Mouse (Mus musculus): ENCODE data around the gene Slc35b2.

The Slc35b2 gene

DNA sequence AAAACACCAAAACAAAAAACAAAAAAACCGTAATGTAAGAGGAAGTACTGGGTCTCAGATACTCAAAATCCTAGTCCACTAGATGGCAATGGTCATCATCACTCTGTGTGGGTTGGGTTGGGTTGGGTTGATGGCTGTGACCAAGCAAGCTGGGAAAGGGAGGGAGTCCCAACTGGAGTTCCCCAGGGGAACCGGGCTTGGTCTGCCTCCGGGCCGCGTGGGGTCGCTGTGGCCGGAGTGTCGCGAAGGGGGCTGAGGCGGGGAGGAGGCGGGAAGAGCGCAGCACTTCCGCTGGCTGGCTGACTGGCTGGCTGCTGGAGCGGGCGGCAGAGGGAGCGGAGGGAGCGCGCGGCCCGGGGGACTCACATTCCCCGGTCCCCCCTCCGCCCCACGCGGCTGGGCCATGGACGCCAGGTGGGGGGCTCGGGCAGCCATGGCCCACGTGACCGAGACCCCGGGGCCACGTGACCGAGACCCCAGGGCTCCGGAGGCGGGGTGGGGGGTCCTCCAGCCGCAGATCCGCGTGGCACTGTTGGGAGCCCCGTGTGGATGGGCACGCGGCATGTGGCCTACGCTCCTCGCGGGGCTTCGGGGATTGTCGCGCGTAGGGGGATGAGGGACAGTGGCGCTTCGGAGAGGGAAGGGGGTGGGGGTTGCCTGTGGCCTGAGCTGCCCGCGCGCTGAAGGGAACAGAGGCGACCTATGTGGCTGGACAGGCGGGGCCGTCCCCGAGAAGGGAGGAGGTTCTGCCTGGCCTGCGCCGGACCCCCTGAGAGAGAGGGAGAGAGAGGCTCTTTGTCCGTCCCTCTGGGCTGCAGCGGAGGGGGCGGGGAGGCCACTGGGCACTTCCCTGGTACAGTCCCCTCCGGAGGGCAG, at the start of gene Slc35b2:
Slc35b2 (plus strand) TSS at position 220 of the 876 bp plus-strand sequence.
- peak; percentile 88 for DNase-seq

DNA sequence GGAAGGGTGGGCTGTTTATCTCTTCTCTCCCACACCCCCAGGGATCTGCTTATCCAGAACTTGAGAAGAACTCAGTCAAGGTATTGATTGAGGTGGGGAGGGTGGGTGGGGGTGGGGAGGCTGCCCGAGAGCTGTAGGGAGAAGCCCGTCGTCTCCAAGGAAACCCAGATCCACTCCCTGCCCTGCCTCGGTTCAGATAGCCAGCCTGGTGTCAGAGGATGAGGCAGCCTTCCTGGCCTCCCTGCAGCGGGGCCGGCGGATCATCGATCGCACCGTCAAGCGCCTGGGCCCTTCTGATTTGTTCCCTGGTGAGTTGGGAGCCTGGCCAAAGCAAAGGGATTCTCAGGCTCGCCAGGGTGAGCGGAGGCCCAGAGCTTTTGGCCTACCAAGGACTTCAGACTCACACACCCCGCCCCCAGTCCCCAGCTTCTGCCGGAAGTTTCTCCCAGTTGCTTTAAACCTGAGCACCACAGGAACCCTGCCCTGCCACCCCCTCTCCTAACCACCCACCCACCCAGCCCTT, 48.4 kb upstream of the Slc35b2 start:
- DNase-seq = peak; percentile 41

DNA sequence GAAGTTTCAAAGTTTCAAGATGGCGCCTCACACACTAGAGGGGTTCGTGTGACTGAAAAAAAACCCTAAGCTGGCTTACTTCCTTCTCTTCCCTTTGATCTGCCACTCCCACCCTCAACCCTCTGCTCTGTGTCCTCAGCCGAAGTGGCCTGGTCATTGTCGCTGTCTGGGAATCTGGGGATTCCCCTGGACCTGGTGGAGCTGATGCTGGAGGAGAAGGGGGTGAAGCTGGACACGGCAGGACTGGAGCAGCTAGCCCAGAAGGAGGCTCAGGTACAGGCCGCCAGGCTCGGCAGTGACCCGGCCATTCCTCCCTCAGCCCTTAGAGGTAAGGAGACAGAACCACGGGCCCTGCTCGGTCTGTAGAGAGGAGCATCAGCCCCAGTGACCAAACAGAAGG, 47.9 kb upstream of the Slc35b2 start:
- no peak for DNase-seq

DNA sequence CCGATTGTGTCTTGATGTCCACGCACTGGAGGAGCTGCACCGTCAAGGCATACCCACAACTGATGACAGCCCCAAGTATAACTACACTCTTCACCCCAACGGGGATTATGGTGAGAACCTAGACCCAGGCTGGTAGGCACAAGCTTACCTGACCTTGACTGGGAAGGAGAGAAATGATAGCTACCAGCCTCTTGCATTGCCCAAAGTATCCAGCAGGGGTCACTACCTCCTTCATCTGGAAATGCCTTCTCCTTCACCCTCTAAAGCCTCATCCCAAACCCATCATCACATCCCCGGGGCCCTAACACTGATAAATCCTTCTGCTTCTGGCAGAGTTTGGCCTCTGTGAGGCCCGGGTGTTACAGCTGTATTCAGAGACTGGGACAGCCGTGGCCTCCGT, 47.2 kb upstream of the Slc35b2 start:
- peak; percentile 70 for DNase-seq

DNA sequence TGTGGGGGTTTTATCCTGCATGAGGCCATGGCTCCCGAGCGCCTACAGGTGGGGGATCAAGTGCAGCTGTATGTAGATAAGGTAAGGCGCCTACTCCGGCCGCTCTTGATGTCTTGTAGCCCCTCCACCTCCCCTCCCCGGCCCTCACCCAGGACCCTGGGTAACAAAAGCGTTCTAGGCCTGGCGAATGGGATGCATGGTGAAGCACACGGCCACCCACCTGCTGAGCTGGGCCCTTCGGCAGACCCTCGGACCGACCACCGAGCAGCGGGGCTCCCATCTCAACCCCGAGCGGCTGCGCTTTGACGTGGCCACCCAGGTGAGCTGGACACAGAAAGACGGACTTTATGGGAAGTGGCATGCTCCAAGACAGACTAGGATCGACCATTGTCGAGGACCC, 46.5 kb upstream of the Slc35b2 start:
- DNase-seq = no peak

DNA sequence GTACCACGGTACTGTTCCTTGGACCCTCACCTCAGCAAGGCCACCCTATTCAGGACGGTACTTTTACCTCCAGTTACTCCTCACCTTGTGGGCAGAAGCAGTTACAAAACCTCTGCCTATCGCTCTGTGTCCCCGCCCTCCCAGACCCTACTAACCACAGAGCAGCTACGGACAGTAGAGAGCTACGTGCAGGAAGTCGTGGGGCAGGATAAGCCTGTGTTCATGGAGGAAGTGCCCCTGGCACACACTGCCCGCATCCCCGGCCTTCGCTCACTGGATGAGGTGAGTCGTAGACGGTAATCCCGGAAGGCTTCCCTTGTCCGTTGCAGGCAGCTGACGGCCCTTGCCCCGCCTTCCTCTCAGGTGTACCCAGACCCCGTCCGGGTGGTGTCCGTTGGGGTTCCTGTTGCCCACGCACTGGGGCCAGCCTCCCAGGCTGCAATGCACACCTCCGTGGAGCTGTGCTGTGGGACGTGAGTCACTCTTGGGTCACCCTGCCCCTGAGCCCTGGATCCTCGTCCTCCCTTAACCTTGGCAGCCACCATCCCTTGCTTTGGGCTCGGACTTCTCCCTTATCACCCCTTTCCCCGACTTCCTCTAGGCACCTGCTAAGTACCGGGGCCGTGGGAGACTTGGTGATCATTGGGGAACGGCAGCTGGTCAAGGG, 46.0 kb upstream of the Slc35b2 start:
- no peak for DNase-seq

DNA sequence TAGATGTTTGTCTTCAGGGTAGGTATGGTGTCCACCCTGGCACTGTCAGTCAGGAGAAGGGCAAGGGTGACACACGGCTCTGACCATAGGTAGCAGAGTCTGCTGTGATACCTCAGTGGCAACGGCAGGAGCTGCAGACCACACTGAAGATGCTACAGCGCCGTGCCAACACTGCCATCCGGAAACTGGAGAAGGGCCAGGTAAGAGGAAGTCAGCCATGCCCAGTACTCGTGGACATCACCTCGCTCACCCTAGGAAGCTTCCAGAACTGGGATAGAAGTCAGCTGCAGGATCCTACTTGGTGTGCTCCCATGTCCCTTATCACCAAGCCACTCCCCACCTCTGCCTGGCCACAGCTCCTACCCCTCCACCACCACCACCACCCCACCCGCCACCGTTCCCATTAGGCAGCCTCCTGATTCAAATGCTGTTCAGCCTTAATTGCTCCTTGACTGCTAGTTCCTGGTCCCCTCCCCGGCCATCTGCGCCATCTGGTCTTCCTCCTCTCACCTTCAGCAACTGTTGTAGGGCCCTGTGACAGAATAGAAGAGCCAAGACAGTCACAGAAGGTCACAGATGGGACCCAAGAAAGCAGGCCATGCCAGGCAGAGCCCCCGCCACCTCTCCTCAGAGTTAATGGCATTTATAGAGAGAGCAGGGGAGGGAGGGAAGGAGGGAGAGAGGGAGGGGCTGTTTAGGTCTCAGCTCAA, 44.8 kb upstream of the Slc35b2 start:
- no peak for DNase-seq

DNA sequence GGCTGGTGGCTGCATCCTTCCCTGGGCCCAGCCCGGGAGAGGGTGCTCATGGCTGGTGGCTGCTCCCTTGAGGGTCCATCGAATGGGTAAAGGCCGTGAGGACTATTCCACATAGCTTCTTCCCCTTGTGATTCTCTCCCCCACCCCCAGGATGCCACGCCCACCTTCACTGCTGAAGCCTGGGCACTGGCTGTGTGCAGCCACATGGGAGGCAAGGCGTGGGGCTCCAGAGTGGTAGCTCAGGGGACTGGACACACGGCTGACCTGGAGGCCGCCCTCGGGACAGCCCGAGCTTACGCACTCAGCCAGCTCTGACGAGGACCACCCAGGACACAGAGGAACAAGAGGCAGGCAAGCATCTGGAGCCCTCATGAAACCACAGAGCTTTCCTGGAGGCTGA, 43.5 kb upstream of the Slc35b2 start:
- no peak for DNase-seq

DNA sequence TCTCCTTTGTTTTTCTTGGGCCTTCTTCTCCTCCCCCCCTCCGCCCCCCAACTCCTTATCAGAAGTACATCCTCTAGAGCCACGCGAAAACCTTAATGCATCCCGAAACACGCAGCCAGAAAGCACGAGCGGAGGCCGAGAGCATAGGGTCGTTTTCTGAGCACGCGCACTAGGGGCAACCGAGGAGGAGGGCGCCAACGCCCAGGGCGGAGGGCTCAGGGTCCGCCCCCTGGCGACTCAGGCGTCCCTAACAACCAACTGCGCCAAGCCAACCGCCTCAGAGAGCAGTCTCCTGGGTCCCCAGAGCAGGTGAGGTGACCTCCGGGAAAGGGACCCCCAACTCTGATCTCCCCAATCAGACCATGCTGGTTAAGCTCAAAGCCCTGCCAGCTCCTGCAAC, 40.4 kb upstream of the Slc35b2 start, which contains the start of gene Tcte1:
Tcte1 (plus strand) TSS at position 172 of the 400 bp plus-strand sequence.
- DNase-seq = peak; percentile 51

DNA sequence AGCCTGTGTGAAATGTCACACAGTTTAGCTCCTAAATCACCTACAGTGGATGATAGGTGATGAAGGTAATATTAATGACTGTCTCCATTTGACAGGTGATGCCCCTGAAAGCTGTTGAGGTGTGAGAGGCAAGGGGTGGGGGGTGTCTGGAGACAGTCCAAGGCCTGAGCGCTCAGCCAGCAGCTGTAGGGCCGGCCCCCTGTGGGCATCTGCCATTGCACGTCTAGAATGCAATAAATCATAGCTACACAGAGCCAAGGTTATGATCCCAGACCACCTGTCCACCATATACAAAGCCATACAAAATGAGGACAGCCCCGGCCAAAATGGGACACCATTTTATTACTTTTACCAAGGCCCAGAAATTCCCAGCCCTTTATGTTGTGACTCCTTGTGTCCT, 38.7 kb upstream of the Slc35b2 start:
- no peak for DNase-seq

DNA sequence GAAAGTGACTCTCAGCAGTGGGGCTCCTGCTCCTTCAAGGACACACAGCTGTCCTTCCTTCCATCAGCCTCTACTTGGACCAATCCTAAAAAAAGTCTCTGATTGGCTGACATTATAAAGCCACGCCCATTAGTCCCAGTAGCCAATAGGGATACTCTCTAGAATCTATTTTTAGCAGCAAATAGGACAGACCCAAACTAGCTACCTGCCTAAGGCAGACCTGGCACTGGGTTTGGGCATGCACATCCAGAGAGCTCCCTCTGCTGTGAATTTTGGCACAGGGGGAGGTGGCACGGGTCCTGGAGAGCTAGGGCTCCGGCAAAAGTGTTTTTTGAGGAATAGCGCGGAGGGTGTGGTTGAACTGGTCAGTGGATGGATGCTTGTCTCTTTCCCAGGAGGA, 37.1 kb upstream of the Slc35b2 start:
- DNase-seq = no peak

DNA sequence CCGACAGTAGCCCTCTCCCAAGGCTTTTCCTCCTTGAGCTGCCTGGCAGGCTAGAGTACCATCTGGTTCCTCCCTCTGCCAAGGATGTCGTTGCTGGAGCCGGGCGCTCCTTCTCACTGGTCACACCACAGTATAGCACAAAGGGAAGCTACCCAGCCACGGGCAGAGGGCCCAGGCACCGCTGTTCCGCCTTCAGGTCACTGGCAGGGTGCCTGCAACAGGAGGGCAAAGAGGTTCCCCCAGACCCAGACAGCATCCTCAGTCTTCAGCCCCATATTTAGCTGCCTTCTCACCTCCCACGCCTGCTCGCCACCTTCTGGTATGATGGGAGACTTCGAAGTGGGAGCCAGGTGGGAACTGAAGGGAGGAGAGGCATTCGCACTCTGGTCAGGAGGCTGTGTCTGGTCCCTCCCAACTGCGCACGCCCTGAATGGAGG, 33.3 kb upstream of the Slc35b2 start:
- no peak for DNase-seq

DNA sequence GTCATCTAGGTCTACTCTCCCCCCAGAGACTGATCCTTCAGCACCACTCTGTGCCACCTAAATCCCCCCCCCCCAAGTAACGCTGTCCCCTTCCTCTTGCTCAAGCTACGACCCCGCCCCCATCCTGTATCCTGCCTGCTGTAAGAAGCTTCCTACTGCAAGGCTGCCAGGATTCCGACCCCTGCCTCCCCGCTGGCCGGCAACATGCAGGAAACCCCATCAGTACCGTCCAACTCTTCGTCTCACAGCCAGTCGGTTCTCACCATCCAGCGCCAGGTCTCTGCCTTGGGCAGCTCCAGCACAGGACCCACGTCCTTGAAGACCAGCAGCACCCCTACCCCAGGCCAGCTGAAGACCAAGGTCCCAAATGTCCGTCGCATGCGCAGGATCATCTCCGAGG, 30.8 kb upstream of the Slc35b2 start:
- no peak for DNase-seq

DNA sequence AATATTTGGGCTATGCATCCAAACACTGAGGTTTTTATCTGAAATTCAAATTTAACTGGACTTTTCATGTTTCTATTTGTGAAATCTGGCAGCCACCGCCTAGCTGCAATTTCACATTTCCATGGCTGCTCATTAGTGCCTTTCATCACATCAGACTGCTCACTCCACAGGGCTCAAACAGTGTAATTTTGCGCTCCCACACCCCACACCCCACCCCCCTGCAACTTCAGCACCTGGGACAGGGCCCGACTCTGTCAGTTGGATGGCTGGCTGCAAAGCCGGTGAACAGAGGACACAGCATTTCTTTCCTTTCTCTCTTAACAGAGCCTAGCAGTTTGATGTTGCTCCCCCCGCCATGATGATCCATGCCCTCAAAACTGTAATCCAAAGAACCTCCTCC, 27.4 kb upstream of the Slc35b2 start:
- no peak for DNase-seq

DNA sequence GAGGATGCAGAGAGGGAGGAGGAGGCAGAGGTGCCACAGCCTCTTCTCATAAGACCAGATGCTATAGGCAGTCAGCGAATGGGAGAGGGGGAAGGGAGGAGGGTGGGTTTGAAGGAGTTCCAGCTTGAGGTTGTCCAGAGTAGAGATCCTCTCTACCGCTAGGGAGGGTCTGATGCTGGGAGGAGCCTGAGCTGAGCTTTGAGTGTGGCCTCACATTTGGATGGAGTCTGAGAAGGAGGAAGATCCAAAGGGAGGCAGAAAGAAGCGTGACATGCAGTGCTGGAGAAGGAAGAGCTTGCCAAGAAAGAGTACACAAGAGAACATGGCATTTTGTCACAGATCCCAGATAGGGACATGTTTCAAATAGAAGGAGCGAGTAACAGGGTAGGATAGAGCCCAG, 25.3 kb upstream of the Slc35b2 start:
- no peak for DNase-seq

DNA sequence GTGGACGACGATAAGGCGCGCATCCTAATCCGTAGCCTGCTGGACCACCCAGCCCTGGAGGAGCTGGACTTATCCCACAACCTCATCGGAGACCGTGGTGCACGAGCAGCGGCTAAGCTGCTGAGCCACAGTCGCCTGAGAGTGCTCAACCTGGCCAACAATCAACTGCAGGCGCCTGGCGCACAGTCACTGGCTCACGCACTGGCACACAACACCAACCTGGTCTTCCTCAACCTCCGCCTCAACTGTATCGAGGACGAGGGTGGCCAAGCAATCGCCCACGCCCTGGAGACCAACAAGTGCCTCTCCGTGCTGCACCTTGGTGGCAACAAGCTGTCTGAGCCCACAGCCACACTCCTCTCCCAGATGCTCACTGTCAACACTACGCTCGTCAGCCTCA, 24.0 kb upstream of the Slc35b2 start:
- no peak for DNase-seq

DNA sequence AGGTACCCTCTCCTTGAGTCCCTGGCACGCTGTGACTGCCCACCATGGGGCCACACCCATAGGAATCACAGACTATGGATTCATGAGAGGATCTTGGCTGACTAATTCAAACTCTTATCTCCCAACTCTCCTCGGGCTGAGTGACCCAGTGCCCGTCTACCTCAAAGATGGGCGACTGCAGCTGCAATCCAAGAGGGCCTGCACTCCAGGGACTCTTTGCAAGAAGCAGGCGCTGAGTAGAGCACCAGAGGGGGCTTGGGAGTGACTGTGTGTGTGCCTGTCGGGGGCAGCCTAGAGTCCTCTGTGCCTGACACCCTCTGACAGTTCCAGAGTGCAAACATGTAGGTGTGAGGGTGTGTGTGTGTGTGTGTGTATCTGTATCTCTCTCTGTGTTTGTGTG, 21.5 kb upstream of the Slc35b2 start:
- no peak for DNase-seq

DNA sequence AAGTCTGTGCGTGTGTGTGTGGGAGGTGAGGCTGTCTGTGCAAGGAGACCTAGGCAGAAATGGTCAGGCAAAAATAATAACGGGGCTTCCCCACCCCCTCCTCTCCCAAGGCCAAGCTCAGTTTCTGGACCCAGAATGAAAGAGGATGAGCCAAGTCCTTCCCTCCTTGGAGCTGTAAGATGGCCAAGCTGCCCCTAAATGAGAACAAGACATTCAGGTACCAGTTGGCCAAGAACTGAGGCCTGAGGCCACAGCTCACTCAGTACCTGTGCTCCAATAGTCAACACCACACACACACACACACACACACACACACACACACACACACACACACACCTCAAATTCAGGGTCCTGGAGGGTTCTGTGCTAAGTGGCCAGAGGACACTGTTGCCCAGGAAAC, 21.0 kb upstream of the Slc35b2 start:
- no peak for DNase-seq

DNA sequence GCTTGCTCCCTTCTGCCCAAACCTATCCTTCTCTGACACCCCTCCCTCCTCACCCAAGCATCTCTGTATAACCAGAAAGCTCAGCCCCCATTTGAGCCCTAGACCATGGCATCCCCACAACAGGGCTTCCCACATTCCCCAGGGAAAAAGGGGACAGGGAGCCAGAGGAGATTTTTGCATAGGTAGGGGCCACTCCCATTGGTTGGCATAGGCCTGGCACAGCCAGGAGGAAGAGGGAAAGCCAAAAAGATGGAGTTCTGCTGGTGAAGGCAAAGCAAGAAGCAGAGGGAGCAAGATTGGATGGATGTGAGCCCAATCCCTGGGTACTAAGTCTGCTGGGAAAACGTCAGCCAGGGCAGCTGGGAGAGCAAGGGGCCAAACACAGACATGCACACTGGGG, 20.6 kb upstream of the Slc35b2 start:
- no peak for DNase-seq

DNA sequence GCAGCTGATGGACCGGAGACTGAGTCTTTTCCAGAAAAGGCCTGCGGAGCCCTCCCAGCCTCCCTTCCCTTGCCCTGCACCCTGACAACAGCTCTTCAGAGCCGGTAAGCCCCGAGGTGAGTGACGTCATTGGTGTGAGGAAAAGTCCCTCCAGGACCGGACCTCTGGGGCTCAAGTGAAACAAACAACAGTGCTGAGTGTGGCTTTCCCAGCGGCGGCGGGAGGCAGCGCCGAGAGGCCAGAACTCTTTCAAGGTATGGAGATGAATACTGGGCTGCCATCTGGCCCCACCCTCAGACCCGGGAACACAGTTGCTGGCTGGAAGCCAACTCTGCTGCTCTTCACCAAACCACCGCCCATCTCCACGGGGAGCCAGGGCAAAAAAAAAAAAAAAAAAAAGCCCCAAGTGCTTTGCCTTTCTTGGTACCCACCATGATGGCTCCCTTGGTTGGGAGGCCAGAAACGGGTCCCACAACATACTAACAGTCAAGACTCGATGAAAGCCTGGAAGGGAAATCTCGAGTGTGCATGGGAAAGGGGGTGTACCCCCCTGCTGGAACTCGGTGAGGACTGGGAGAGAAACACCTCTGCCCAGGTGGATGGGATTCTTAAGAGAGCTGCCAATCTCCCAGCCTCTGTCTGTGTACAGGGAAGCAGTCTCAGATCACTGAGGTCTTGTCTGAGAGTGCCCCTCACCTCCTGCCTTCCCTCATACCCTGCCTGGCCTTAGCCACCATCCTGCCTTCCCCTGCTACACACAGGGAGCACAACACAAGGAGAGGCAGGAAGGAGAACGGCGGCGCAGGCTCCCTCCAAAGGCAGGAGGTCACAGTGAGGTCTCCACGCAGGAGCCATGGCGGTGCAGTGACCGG, 19.4 kb upstream of the Slc35b2 start:
- no peak for DNase-seq

DNA sequence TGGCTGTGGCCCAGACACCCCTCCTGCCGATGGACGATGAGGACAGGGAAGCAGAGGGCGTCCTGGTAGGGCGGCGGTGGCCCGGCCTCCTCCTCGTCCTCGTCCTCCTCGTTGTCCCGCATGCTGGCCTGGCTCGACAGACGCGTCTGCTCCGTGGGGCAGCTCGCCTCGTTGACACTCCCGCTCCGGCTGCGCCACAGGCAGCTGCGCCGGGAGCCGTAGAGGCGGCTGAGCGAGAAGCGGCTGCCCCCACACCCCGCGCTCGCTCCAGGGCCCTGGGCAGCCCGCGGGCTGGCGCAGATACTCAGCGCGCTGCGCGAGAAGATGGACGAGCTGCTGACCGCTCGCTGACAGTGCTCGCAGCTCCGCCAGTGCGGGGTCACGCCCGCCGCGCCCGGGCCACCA, 18.8 kb upstream of the Slc35b2 start:
- no peak for DNase-seq

DNA sequence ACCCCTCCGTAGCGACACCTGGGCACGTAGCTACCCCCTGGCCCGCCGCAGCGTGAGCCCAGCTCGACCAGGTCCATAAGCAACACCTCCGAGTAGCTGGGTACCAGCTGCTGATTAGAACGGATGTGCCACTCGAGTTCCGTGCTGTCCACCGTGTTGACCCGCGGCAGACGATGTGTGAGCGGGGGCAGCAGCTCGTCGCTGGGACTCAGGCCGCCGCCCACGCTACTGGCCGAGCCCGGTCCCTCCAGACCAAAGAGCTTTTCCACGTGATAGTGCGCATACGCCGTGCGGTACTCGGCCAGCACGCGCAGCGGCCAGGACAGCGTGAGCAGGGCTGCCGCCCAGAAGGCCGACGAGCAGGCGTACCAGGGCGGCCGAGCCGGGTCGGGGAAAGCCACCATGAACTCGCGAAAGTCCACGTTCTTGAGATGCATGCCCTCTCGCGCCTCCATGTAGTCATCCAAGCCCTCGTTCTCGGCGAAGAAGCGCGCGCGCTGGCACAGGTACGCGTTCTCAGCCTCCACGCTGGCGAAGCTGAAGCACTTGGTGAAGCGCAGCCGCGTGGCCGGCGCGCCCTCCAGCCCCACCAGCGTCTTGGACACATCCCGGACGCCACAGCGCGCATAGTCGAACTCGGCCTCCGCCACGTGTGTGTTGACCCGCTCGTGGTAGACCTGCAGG, 18.3 kb upstream of the Slc35b2 start:
- no peak for DNase-seq

Data from liver (tissue).